Mouse (Mus musculus) left cerebral cortex, postnatal 10 days (tissue): ENCODE measurements at regions not wholly inside any gene's neighbourhood (a gene's known extent, or its start where the extent isn't known, plus 50 kb on each side); places are given as distances from the start of the nearest gene placed in this dataset.

Source experiments
- DNase-seq, 2 experiments: peaks; one replicate each; pipeline ENCODE4 v3.0.0; 2021 to 2022; ENCODE audit warnings: low spot score in 2 of 2, mixed read lengths in 1 of 2; ENCODE audit errors: extremely low spot score in 1 of 2
- intact Hi-C: fragments of 180-260 bp; cut with DNase I; formaldehyde crosslinking; loops from one replicate; pipeline ENCODE4 v1.15.1; 2025

GRCm38 (mm10) chr19:18444324-18444723, 187.3 kb downstream of the Ostf1 start:
- no peak for DNase-seq
- intact Hi-C loops: no loop called here

- no peak for DNase-seq
- intact Hi-C loops: no loop called here
Observed at GRCm38 (mm10) chr19:18436351-18436750, 195.3 kb downstream of the Ostf1 start.

- no peak for DNase-seq
- intact Hi-C loops: no loop called here
Observed at GRCm38 (mm10) chr19:18420381-18420785, 211.2 kb downstream of the Ostf1 start.

GRCm38 (mm10) chr19:18418548-18418947, 213.1 kb downstream of the Ostf1 start:
- no peak for DNase-seq
- intact Hi-C loops: no loop called here

GRCm38 (mm10) chr19:18377466-18378089, 254.0 kb downstream of the Ostf1 start:
- intact Hi-C loops: no loop called here
- no peak for DNase-seq

- no peak for DNase-seq
- intact Hi-C loops: no loop called here
Observed at GRCm38 (mm10) chr19:18368612-18369011, 263.0 kb downstream of the Ostf1 start.

- DNase-seq: no peak
- intact Hi-C loops: no loop called here
Observed at GRCm38 (mm10) chr19:18353960-18354359, 277.7 kb downstream of the Ostf1 start.

- intact Hi-C loops: no loop called here
- DNase-seq: no peak
Observed at GRCm38 (mm10) chr19:18345735-18346134, 285.9 kb downstream of the Ostf1 start.

- intact Hi-C loops: no loop called here
- no peak for DNase-seq
Observed at GRCm38 (mm10) chr19:18343647-18344046, 288.0 kb downstream of the Ostf1 start.

GRCm38 (mm10) chr19:18343003-18343402, 288.6 kb downstream of the Ostf1 start:
- no peak for DNase-seq
- intact Hi-C loops: no loop called here

- DNase-seq: no peak
- intact Hi-C loops: no loop called here
Observed at GRCm38 (mm10) chr19:18337819-18338555, 293.6 kb downstream of the Ostf1 start.

- intact Hi-C loops: no loop called here
- no peak for DNase-seq
Observed at GRCm38 (mm10) chr19:18336637-18337036, 295.0 kb downstream of the Ostf1 start.

GRCm38 (mm10) chr19:18334639-18335038, 297.0 kb downstream of the Ostf1 start:
- DNase-seq: peak in 1 of 2 experiments; percentile 3
- intact Hi-C loops: no loop called here

- intact Hi-C loops: no loop called here
Observed at GRCm38 (mm10) chr19:18331811-18332210, 299.8 kb downstream of the Ostf1 start.

GRCm38 (mm10) chr19:18329421-18329820, 302.2 kb downstream of the Ostf1 start:
- DNase-seq: no peak
- intact Hi-C loops: no loop called here

More at GRCm38 (mm10) chr19:18331811-18332210, 299.8 kb downstream of the Ostf1 start:
- DNase-seq: no peak

GRCm38 (mm10) chr19:18318391-18318944, 313.2 kb downstream of the Ostf1 start:
- intact Hi-C loops: no loop called here

GRCm38 (mm10) chr19:18273415-18273814, 358.2 kb downstream of the Ostf1 start:
- intact Hi-C loops: no loop called here
- DNase-seq: no peak

More at GRCm38 (mm10) chr19:18318391-18318944, 313.2 kb downstream of the Ostf1 start:
- no peak for DNase-seq

GRCm38 (mm10) chr19:18255074-18255684, 376.4 kb downstream of the Ostf1 start:
- DNase-seq: no peak
- intact Hi-C loops: no loop called here

- intact Hi-C loops: no loop called here
- DNase-seq: no peak
Observed at GRCm38 (mm10) chr19:18253333-18253732, 378.3 kb downstream of the Ostf1 start.
